Mouse (Mus musculus) heart, embryonic 14.5 days (tissue): ENCODE measurements around the gene Mta3. TPM values are rescaled to one million over a fixed set of nuclear protein-coding genes. Genes with fewer than 3 reads are reported as not detected.

Experiments used
- ATAC-seq: fragments of 200-750 bp; cut with Nextera tagmentation; 2 replicates; pipeline ENCODE4 v1.8.0; 2017; ENCODE audit warnings: low read depth, moderate TSS enrichment; ENCODE audit not compliant: insufficient number of reproducible peaks, insufficient read depth, low FRiP score
- H3K27ac ChIP-seq, 2 experiments: fragments of 200-500 bp in 1 of 2; fragments of 300-500 bp in 1 of 2; sonication (generic) in 1 of 2; replicated peaks in 1 of 2; 2 replicates each; pipeline ENCODE4 v1.5.1; 2012 to 2014; ENCODE audit warnings: low read depth in 2 of 2, low read length in 2 of 2, control low read depth in 1 of 2, mild to moderate bottlenecking in 1 of 2, mixed read lengths in 1 of 2; ENCODE audit not compliant: control insufficient read depth in 1 of 2, insufficient read depth in 1 of 2
- H3K27me3 ChIP-seq: fragments of 300-500 bp; sonication (generic); 2 replicates; pipeline ENCODE4 v1.6.1; 2014; ENCODE audit warnings: mild to moderate bottlenecking, low read length, control low read depth; ENCODE audit not compliant: control insufficient read depth, insufficient read depth
- H3K36me3 ChIP-seq: fragments of 300-500 bp; sonication (generic); 2 replicates; pipeline ENCODE4 v1.6.1; 2014; ENCODE audit warnings: mild to moderate bottlenecking, control low read depth, low read length, mixed read lengths; ENCODE audit not compliant: control insufficient read depth, insufficient read depth
- H3K4me1 ChIP-seq, 2 experiments: fragments of 200-500 bp in 1 of 2; fragments of 300-500 bp in 1 of 2; sonication (generic) in 1 of 2; 2 replicates each; pipeline ENCODE4 v1.6.1; 2012 to 2014; ENCODE audit warnings: low read length in 2 of 2, control low read depth in 1 of 2, mixed read lengths in 1 of 2; ENCODE audit not compliant: control insufficient read depth in 2 of 2, insufficient read depth in 2 of 2
- H3K4me2 ChIP-seq: fragments of 300-500 bp; sonication (generic); 2 replicates; pipeline ENCODE4 v1.6.1; 2014; ENCODE audit warnings: mild to moderate bottlenecking, low read length
- H3K4me3 ChIP-seq, 2 experiments: fragments of 200-500 bp in 1 of 2; fragments of 300-500 bp in 1 of 2; sonication (generic) in 1 of 2; 2 replicates each; pipeline ENCODE4 v1.5.1; 2012 to 2014; ENCODE audit warnings: low read length in 2 of 2, mild to moderate bottlenecking in 2 of 2, control low read depth in 1 of 2, low read depth in 1 of 2, moderate library complexity in 1 of 2; ENCODE audit not compliant: control insufficient read depth in 1 of 2, insufficient read depth in 1 of 2
- H3K9ac ChIP-seq: fragments of 300-500 bp; sonication (generic); 2 replicates; pipeline ENCODE4 v1.6.1; 2014; ENCODE audit warnings: mild to moderate bottlenecking, low read length
- H3K9me3 ChIP-seq: fragments of 300-500 bp; sonication (generic); 2 replicates; pipeline ENCODE4 v1.6.1; 2016; ENCODE audit warnings: low read length, control low read depth; ENCODE audit not compliant: control insufficient read depth
- WGBS: fragments of 180-500 bp; shearing (Covaris S2); extraction: QIAGEN DNeasy Blood & Tissue Kit; methylation state at CpG from one replicate; pipeline ENCODE4 v1.1.7; 2014; 5-methylcytosine and 5-hydroxymethylcytosine counted together
- polyA plus RNA-seq: library from polyadenylated mRNA; unstranded; fragments of >200 nt; fragmentation: Nextera tagmentation; extraction: Ambion mirVana; gene quantifications from 2 replicates; pipeline ENCODE4 v1.2.1, GENCODE M21; 2014

Mta3 gene
- polyA plus RNA-seq, 1 experiment from 2014 or later, result 37.0 TPM

DNA sequence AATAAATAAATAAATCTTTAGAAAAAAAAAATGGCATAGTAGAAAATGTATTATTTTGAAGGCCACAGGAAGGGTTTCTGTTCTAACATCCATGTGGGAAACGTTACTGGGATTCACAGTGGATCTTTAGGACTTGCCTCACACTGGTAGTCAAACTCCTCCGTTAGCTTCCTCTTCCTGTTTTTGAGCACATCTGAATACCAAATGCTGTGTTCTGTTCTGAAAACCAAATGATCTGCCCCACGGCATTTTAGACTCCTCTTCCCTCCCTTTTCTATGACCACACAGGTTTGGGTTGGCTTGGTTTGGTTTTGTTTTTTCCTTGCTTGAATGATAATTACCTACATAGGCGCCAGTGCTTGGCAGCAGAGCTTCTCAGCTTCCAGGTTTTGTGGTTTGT is 58.6 kb downstream of the Mta3 start:
- Histone ChIP-seq H3K4me3 (no peak overlapping the region), H3K4me1 (0 out of 4 replicates have a peak, but pooled peaks cover 0 to 2% of the 10 kb centered on the region in 2 experiments), H3K27ac (no peak overlapping the region), H3K36me3 (peaks cover 63% of the 10 kb centered on the region), H3K4me2 (no peak overlapping the region), H3K27me3 (no peaks in the 10 kb centered on the region), H3K9ac (no peak overlapping the region), H3K9me3 (0 out of 2 replicates have a peak, but pooled peaks cover 4% of the 10 kb centered on the region)
- no peak for ATAC-seq
- 89% methylated on average over 4 of the region's 4 CpGs for WGBS

DNA sequence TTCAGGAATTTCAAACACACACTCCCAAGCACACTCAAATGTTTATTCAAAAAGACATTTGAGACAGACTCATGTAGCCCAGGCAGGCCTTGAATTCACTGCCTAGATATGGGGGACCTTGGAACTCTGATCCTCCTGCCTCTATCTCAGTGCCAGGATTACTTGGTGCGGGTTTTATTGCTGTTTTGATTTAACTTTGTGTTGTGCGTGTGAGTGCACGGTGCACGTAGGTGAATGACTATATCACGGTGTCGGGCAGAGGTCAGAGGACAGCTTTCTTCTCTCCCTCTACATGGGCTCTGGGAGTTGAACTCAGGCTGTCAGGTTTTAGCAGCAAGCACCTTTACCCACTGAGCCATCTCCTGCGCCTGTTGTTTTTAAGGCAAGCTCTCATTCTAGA is 61.1 kb downstream of the Mta3 start:
- H3K4me1 ChIP-seq, result 0 out of 4 replicates have a peak, but pooled peaks cover 0 to 2% of the 10 kb centered on the region in 2 experiments
- no peaks in the 10 kb centered on the region for H3K27me3 ChIP-seq
- no peak overlapping the region for H3K9ac ChIP-seq
- WGBS, result 93% methylated on average over 7 of the region's 7 CpGs
- H3K36me3 ChIP-seq, result peaks cover 59% of the 10 kb centered on the region
- H3K4me2 ChIP-seq, result no peak overlapping the region
- no peak for ATAC-seq
- H3K4me3 ChIP-seq, result no peak overlapping the region
- H3K9me3 ChIP-seq, result 0 out of 2 replicates have a peak, but pooled peaks cover 4% of the 10 kb centered on the region
- no peak overlapping the region for H3K27ac ChIP-seq

DNA sequence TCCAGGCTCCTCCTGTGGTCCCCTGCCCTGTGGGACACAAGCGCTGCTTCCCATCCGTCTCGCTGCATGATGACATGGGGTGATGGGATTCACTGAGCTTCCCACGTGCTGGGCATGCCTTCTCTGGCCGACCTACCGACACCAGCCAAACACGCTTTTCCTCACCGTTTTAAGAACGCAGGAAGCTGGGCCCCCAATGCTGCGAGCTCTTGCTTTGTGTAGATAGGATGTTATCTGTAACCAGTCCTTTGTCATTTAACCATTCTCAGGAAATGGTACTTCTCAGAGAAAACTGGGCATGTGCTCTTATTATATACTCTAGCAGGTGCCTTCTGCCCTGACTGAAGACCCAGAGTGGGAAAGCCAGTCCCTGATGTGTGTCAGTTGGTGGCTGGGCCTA is 62.3 kb downstream of the Mta3 start:
- H3K9ac ChIP-seq, result no peak overlapping the region
- H3K9me3 ChIP-seq, result no peaks in the 10 kb centered on the region
- H3K27ac ChIP-seq, result no peak overlapping the region
- no peak overlapping the region for H3K4me3 ChIP-seq
- WGBS, result 76% methylated on average over 10 of the region's 10 CpGs
- H3K4me1 ChIP-seq, result 0 out of 4 replicates have a peak, but pooled peaks cover 0 to 2% of the 10 kb centered on the region in 2 experiments
- no peak overlapping the region for H3K4me2 ChIP-seq
- ATAC-seq, result no peak
- peaks cover 46% of the 10 kb centered on the region for H3K36me3 ChIP-seq
- H3K27me3 ChIP-seq, result no peaks in the 10 kb centered on the region

DNA sequence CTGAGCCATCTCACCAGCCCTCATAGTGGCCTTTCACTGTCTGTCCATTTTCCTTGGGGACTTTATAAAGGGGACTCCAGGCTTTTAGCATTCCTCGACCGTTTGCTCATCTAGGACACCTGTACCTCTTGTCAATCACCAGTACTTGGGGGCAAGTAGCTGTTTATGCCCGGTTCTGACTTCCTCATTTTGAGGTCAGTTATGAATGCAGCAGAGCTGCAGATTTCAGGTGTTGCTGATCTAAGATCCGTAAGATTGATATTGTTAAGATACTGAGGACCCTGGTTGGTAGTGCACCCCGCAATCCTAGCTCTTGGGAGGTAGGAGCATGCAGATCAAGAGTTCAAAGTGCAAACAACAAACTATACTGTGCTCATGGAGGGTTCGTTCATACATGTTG is 64.4 kb downstream of the Mta3 start:
- Histone ChIP-seq H3K27me3 (no peaks in the 10 kb centered on the region), H3K9me3 (no peaks in the 10 kb centered on the region), H3K4me3 (no peak overlapping the region), H3K36me3 (peaks cover 31% of the 10 kb centered on the region), H3K4me2 (no peak overlapping the region), H3K9ac (no peak overlapping the region), H3K27ac (no peak overlapping the region), H3K4me1 (0 out of 4 replicates have a peak, but pooled peaks cover 0 to 2% of the 10 kb centered on the region in 2 experiments)
- no peak for ATAC-seq
- 81% methylated on average over 6 of the region's 6 CpGs for WGBS

DNA sequence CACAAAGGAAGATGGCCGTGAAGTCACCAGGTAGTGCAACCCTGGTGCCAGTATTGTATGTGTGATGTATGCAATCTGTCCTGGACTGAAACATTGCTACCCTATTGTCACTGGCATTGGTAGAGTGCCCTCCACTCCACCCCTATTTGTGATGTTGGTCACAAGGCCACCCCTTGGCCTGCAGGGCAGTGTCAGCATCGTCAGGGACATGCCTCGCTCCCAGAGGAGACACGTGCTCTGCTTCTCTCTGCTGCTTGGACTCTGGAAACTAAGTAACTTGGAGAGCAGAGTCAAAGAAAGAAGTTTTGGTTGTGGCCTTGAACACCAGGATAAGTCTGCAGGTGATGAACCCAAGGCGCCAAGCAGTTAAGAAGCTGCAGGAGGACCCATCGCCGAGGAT is 65.0 kb downstream of the Mta3 start:
- no peak overlapping the region for H3K9ac ChIP-seq
- no peak overlapping the region for H3K4me3 ChIP-seq
- 0 out of 4 replicates have a peak, but pooled peaks cover 0 to 2% of the 10 kb centered on the region in 2 experiments for H3K4me1 ChIP-seq
- no peaks in the 10 kb centered on the region for H3K27me3 ChIP-seq
- no peak for ATAC-seq
- H3K9me3 ChIP-seq, result no peaks in the 10 kb centered on the region
- H3K4me2 ChIP-seq, result no peak overlapping the region
- WGBS, result 86% methylated on average over 7 of the region's 7 CpGs
- H3K27ac ChIP-seq, result no peak overlapping the region
- H3K36me3 ChIP-seq, result peaks cover 31% of the 10 kb centered on the region

DNA sequence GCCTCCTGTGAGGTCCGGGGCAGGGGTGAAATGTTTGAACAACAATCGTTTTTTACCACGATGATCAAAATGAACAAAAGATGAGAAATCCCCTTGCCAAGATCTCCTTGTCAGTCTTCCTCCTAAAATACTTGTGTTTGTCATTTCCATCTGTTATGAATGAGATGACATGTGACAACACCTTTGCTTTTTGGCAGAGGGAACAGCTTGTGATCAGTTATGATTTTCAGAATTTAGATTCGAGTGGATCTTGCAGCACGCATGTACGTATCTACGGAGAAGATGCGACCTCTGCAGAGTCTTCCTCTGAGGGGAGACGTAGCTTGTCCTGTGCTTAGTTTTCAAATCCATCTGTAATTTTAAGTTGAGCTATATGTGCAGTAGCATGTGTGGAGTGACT is 66.1 kb downstream of the Mta3 start:
- no peak overlapping the region for H3K4me2 ChIP-seq
- H3K27ac ChIP-seq, result no peak overlapping the region
- WGBS, result 91% methylated on average over 9 of the region's 9 CpGs
- H3K36me3 ChIP-seq, result peaks cover 24% of the 10 kb centered on the region
- H3K27me3 ChIP-seq, result no peaks in the 10 kb centered on the region
- no peak for ATAC-seq
- 0 out of 4 replicates have a peak, but pooled peaks cover 0 to 2% of the 10 kb centered on the region in 2 experiments for H3K4me1 ChIP-seq
- H3K4me3 ChIP-seq, result no peak overlapping the region
- no peaks in the 10 kb centered on the region for H3K9me3 ChIP-seq
- H3K9ac ChIP-seq, result no peak overlapping the region

DNA sequence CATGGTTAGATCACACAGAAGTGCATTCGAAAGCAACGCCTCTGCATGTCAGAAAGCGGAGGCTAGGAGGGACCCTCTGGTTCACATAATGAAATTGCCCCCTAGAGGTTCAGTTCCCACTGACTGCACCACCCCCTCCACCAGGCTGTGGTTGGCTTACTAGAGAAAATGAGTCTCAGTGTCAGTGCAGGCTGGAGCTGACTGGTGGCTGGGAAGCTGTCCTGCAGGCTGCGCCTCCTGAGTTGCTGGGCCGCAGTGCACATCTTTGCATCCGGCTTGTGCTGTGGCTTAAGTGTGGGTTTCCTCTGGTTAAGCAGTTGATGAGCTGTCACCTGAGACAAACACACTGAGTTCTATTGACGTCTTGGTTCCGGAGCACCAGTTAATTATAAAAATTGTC is 66.7 kb downstream of the Mta3 start:
- 77% methylated on average over 8 of the region's 8 CpGs for WGBS

DNA sequence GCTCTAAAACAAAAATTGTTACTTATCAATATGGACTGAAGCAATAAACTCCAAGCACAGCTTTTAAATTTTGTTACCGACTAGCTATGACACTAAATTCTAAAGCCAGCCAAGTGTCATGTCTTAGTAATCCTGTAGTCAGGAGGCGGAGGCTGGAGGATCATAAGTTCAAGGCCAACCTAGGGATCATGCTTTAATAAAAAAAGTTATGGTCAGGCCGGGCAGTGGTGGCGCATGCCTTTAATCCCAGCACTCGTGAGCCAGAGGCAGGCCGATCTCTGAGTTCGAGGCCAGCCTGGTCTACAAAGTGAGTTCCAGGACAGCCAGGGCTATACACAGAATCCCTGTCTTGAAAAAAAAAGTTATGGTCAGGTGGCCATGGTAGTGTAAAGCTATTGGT is 71.0 kb downstream of the Mta3 start:
- peaks cover 12% of the 10 kb centered on the region; the same call in 1 of the 2 replicates for H3K36me3 ChIP-seq
- H3K9me3 ChIP-seq, result no peaks in the 10 kb centered on the region
- ATAC-seq, result no peak
- 97% methylated on average over 7 of the region's 7 CpGs for WGBS
- H3K4me1 ChIP-seq, result no peaks in the 10 kb centered on the region
- no peak overlapping the region for H3K27ac ChIP-seq
- H3K9ac ChIP-seq, result no peak overlapping the region
- H3K4me3 ChIP-seq, result no peak overlapping the region
- H3K4me2 ChIP-seq, result no peak overlapping the region
- no peaks in the 10 kb centered on the region for H3K27me3 ChIP-seq

More for the DNA sequence above, 66.7 kb downstream of the Mta3 start:
- 0 out of 4 replicates have a peak, but pooled peaks cover 0 to 2% of the 10 kb centered on the region in 2 experiments for H3K4me1 ChIP-seq
- no peaks in the 10 kb centered on the region for H3K9me3 ChIP-seq
- H3K27me3 ChIP-seq, result no peaks in the 10 kb centered on the region
- H3K36me3 ChIP-seq, result peaks cover 18% of the 10 kb centered on the region
- H3K4me2 ChIP-seq, result no peak overlapping the region
- no peak overlapping the region for H3K9ac ChIP-seq
- H3K27ac ChIP-seq, result no peak overlapping the region
- ATAC-seq, result 0 out of 2 replicates have a peak, but pooled peaks have one; percentile 27
- H3K4me3 ChIP-seq, result no peak overlapping the region
